Mouse (Mus musculus): ENCODE results near the gene Tspan9.

Tspan9 gene

GRCm38 (mm10) chr6:128079576-128080224, 63.7 kb downstream of the Tspan9 start:
- DNase-seq (ENCODE audit: low read depth in 2 of 2, low spot score in 2 of 2): no peak

- DNase-seq (ENCODE audit: low read depth in 2 of 2, low spot score in 2 of 2): no peak
Measured at GRCm38 (mm10) chr6:128078508-128078907, 64.9 kb downstream of the Tspan9 start.

DNA sequence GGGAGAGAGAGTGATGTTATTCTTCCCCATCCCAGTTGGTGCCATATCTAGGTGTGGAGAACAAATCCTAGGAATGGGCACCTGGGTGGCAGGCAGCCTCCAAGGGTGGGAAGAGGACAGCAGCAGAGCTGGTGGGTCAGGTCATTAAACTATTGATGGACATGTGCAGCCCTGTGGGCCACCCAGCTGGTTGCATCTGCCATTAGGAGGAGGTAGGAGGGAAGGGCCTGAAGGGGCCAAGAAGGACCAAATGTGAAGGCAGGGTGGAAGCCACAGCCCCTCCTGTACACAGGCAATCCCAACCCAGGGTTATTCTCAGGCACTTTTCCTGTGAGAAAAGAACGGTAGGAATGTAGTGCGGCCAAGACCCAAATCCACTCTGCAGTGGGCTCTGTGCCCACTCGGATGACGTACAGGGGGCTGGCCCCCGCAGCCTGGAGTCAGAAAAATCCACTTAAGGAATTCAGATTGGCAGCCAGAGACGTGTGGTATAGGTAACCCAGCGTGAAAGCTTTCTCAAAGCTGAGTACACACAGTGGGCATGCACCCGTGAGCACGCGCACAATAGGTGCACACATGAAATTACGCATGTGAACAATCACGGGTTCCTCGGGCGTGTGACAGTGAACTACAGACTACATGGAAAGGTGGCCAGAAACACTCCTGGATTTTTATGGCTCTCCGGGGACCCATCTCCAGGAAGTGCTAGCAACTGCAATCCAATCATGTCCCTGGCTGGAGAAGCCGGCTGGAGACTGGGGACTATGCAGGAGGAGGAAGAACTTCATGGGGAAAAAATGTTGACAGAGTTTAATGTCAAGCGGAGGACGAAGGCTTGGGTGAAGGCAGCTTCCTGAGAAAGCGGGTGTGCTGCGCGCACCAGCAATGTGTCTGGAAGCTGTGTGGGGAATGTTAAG, 67.0 kb downstream of the Tspan9 start:
- no peak for DNase-seq (ENCODE audit: low read depth in 2 of 2, low spot score in 2 of 2)

DNA sequence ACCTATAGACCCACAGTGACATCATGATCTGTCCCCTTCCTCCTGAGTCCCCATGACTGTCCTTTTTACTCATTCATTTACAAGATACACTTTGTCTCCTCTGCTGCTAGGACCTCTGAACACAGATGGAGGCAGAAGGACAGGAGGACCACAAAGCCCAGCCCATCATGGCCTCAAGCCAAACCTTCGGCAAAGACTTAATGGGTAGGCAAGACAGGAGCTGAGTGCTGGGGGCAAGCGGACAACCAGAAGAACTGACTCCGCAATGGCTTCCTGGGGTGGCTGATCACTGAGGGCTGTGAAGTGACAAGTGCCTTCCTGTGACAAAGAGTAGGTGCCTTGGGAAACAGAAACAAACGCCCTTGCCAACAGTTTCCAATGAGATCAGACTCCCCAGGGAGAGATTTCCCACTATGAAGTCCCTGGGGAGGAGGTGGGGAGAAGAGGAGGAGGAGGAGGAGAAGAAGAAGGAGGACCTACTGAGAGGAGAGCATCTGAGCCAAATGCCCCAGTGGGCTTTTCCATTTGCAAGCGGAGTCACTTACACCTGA, 67.9 kb downstream of the Tspan9 start:
- no peak for DNase-seq (ENCODE audit: low read depth in 2 of 2, low spot score in 2 of 2)

DNA sequence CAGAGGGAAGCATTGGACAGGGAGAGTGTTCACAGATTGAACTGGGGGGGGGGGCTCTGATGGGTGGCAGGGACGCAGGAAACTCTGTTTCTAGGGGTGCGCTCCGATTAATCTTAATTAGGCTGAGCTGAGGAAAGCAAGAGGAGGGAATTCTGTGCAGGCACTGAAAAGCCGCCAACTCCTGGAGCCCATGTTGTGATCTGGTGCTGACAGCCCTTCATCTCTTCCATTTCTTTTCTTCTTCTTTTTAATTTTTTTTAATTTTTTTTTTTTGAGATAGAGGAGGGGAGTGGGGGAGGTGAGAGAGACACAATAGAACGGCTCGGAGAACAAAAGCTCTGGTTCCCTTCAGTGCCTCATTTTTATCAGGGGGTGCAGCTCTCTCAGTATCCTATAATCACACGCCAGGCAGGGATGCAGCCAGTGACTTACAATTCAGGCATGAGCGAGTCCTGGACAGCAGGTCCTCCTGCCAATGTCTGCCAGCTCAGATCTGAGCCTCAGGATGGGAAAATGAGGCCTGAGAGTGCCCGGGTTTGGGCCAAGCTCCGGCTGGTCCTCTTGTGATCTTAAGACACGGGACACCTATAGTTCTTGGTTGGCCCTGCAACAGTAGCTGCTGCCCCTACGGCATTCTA, 72.4 kb downstream of the Tspan9 start:
- no peak for DNase-seq (ENCODE audit: low read depth in 2 of 2, low spot score in 2 of 2)

- DNase-seq (ENCODE audit: low read depth in 2 of 2, low spot score in 2 of 2): no peak
Measured at GRCm38 (mm10) chr6:128070072-128070872, 73.1 kb downstream of the Tspan9 start.

- DNase-seq (ENCODE audit: low read depth in 2 of 2, low spot score in 2 of 2): no peak
Measured at GRCm38 (mm10) chr6:128068144-128068543, 75.2 kb downstream of the Tspan9 start.

DNA sequence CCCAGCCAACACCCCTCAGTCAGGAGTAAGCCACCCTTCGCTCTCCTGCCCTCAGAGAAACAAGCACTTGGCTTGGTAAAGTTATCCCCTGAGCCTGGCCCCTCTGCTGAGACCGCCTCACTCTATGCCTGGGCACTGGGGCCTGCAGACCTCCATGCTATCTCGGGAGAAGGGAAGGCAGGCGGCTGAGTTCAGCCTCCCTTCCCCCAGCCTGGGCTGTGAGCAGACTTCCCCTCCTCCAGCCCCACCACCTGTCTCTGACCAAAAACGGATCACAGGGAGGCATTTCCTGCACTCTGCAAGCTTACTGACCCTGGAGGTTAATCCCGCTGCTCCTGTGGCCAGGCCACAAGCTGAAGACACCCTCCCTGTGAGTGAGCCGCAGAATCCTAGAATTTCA, 77.4 kb downstream of the Tspan9 start:
- no peak for DNase-seq (ENCODE audit: low read depth in 2 of 2, low spot score in 2 of 2)

DNA sequence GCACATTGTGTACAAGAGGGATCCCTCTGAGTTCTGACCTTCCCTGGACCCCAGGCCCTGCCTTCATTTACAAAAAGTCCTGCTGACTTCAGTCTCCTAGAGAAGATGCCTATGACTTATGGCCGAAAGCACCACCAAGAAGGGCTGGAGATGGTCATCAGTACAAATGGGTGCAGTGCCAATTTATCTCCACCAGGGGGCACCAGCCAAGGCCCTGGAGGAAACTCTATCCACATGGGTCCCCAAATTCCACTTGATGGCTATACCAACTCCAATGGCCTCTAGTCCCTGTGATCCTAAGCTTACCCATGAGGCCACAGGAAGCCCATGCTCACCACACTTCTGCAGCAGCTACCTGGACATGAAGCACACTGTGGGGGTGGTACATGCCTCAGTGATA, 79.9 kb downstream of the Tspan9 start:
- peak; percentile 22 to 27 for DNase-seq (ENCODE audit: low read depth in 2 of 2, low spot score in 2 of 2)

DNA sequence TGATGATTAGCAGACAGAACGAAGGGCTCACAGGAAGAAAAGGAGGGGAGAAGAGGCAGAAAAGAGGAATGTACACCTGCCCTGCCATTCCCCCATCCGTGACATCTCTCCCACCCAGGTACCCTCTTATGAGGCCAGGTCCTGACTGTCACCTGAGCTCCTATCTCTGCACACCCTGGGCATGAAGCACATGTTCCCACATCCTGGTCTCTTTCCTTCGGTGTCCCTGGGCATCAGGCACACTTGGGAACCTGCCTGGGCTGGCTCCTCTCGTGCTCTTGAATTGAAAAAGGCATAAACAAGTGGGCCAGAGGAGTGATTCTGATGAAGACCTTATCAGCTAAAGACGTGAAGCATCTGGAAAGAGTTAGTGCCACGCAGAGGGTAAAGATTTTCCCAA, 80.6 kb downstream of the Tspan9 start:
- DNase-seq (ENCODE audit: low read depth in 2 of 2, low spot score in 2 of 2): no peak

DNA sequence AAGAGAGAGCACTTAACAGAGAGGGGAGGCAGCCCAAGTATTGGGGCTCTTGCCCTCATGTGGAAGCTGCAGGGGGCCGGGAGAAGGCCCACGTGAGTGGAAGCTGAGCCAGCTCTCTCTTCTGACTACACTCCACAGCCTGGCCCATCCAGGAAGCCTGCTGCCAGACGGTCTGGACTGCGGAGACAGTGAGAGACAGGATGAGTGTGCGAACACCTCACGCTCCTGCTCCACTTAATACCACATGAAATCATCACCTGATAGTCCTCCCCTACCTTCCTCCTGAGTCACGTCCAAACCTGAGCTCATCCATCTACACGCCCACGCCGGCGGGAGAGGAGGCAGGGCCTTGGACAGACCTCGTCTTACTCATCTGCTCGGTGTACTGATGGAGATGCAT, 81.2 kb downstream of the Tspan9 start:
- no peak for DNase-seq (ENCODE audit: low read depth in 2 of 2, low spot score in 2 of 2)

GRCm38 (mm10) chr6:128061342-128061741, 82.1 kb downstream of the Tspan9 start:
- no peak for DNase-seq (ENCODE audit: low read depth in 2 of 2, low spot score in 2 of 2)

DNA sequence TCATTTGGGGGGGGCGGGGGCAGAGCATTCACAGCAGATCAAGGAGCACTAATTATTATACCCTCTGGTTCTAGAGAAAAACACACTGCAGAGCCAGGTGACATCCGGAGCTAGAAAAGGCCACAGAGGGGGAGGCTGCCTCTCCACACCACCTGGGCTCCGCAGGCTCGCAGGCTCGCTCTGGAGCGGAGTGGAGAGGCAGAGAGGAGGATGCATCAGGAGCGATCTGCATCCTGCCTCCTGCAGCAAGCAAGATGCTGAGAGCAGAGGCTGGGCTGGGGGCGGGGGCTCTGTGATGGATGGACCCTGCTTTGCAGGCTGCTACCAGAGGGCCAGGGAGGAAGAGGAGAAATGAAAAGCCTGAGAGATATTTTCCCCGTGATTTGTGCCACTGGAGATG, 84.8 kb downstream of the Tspan9 start:
- DNase-seq (ENCODE audit: low read depth in 2 of 2, low spot score in 2 of 2): no peak

DNA sequence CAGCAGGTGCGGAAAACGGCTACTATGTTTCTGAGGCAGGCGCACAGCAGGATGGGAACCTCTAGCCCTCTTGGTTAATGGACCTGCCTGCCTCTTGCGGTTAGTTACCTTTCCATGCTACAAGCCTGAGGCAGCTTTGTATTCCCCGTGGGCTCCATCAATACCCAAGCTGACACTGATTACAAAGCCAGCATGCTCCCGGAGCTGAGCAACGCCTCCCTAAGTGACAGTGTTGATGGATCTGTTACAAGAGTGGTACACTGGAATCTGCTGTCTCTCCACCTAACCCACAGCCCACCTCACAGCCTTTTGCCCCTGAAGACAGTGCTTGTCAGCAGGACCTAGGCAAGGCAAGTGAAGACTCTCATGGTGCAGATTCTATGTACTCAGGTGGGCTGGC, 85.2 kb downstream of the Tspan9 start:
- no peak for DNase-seq (ENCODE audit: low read depth in 2 of 2, low spot score in 2 of 2)

DNA sequence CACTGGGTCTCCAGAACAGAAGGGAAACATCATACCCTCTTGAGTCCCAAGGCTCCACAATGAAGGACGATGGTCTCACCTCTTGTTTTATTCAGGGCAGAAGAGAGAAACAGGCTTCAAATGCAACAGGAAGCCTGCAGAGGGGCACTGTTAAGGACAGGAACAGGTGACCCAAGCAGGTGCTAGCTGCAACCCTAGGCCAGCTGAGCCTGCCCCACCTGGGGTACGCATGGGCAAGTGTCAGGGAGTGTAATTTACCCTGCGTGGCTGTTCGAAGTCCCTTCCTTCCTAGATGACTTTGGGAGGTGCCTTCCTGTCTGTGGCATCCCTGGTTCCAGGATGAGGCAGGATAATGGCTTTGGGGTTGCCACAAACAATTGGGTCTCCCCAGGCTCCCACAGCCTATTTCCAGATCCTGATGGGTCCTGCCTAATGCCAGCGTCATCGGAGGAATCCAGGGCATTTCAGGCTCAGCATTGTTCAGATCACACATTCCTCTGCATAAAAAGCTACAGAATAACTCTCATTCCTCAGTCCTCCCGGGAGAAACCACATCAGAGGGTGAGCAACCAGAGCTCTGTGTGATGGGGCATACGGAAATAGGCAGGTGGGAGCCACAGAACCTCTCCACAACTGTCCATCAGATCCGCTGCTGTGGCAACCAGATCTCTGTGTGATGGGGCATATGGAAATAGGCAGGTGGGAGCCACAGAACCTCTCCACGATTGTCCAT, 90.2 kb downstream of the Tspan9 start:
- DNase-seq (ENCODE audit: low read depth in 2 of 2, low spot score in 2 of 2): no peak

GRCm38 (mm10) chr6:128047671-128048070, 95.7 kb downstream of the Tspan9 start:
- no peak for DNase-seq (ENCODE audit: low read depth in 2 of 2, low spot score in 2 of 2)

GRCm38 (mm10) chr6:128047239-128047638, 96.2 kb downstream of the Tspan9 start:
- no peak for DNase-seq (ENCODE audit: low read depth in 2 of 2, low spot score in 2 of 2)

- no peak for DNase-seq (ENCODE audit: low read depth in 2 of 2, low spot score in 2 of 2)
Measured at GRCm38 (mm10) chr6:128046799-128047198, 96.6 kb downstream of the Tspan9 start.

GRCm38 (mm10) chr6:128044691-128045090, 98.7 kb downstream of the Tspan9 start:
- DNase-seq (ENCODE audit: low read depth in 2 of 2, low spot score in 2 of 2): no peak

- no peak for DNase-seq (ENCODE audit: low read depth in 2 of 2, low spot score in 2 of 2)
Measured at GRCm38 (mm10) chr6:128043486-128043885, 99.9 kb downstream of the Tspan9 start.

All from CD8-positive naive resting alpha-beta T cell, adult 2 months (primary cell).